Mouse (Mus musculus) heart, embryonic 16.5 days (tissue): ENCODE data around the gene Bnc2. TPM values are rescaled to one million over a fixed set of nuclear protein-coding genes. Genes with fewer than 3 reads are reported as not detected.

Source experiments
- ATAC-seq: fragments of 200-750 bp; cut with Nextera tagmentation; replicated peaks from 2 replicates; pipeline ENCODE4 v1.8.0; 2017; ENCODE audit warnings: moderate number of reproducible peaks; ENCODE audit not compliant: insufficient read depth, low FRiP score; ENCODE audit errors: extremely low read depth
- H3K27ac ChIP-seq: fragments of 300-500 bp; sonication (generic); 2 replicates; pipeline ENCODE4 v1.5.1; 2014; ENCODE audit warnings: mild to moderate bottlenecking, low read length, control low read depth, moderate library complexity
- H3K27me3 ChIP-seq: fragments of 300-500 bp; sonication (generic); 2 replicates; pipeline ENCODE4 v1.6.1; 2014; ENCODE audit warnings: low read length, mixed read lengths; ENCODE audit not compliant: control insufficient read depth, insufficient read depth
- H3K36me3 ChIP-seq: fragments of 300-500 bp; sonication (generic); 2 replicates; pipeline ENCODE4 v1.6.1; 2014; ENCODE audit not compliant: control insufficient read depth, insufficient read depth
- H3K4me1 ChIP-seq: fragments of 300-500 bp; sonication (generic); 2 replicates; pipeline ENCODE4 v1.6.1; 2014; ENCODE audit warnings: low read length, mixed read lengths; ENCODE audit not compliant: control insufficient read depth, insufficient read depth
- H3K4me2 ChIP-seq: fragments of 300-500 bp; sonication (generic); 2 replicates; pipeline ENCODE4 v1.6.1; 2014; ENCODE audit warnings: low read depth, mild to moderate bottlenecking, control low read depth, low read length
- H3K4me3 ChIP-seq: fragments of 300-500 bp; sonication (generic); 2 replicates; pipeline ENCODE4 v1.5.1; 2014; ENCODE audit warnings: mild to moderate bottlenecking, control low read depth, low read length
- H3K9ac ChIP-seq: fragments of 300-500 bp; sonication (generic); 2 replicates; pipeline ENCODE4 v1.6.1; 2014; ENCODE audit warnings: low read length, control low read depth
- H3K9me3 ChIP-seq: fragments of 300-500 bp; sonication (generic); replicated peaks from 2 replicates; pipeline ENCODE4 v1.6.1; 2016; ENCODE audit warnings: low read length; ENCODE audit not compliant: control insufficient read depth
- WGBS: fragments of 180-500 bp; shearing (Covaris S2); extraction: QIAGEN DNeasy Blood & Tissue Kit; methylation state at CpG from one replicate; pipeline ENCODE4 v1.1.7; 2014; 5-methylcytosine and 5-hydroxymethylcytosine counted together
- polyA plus RNA-seq: library from polyadenylated mRNA; unstranded; fragments of >200 nt; fragmentation: Nextera tagmentation; extraction: Ambion mirVana; gene quantifications from 2 replicates; pipeline ENCODE4 v1.2.1, GENCODE M21; 2015

Bnc2 gene
- polyA plus RNA-seq, 1 experiment from 2014 or later = 0.92 TPM

DNA sequence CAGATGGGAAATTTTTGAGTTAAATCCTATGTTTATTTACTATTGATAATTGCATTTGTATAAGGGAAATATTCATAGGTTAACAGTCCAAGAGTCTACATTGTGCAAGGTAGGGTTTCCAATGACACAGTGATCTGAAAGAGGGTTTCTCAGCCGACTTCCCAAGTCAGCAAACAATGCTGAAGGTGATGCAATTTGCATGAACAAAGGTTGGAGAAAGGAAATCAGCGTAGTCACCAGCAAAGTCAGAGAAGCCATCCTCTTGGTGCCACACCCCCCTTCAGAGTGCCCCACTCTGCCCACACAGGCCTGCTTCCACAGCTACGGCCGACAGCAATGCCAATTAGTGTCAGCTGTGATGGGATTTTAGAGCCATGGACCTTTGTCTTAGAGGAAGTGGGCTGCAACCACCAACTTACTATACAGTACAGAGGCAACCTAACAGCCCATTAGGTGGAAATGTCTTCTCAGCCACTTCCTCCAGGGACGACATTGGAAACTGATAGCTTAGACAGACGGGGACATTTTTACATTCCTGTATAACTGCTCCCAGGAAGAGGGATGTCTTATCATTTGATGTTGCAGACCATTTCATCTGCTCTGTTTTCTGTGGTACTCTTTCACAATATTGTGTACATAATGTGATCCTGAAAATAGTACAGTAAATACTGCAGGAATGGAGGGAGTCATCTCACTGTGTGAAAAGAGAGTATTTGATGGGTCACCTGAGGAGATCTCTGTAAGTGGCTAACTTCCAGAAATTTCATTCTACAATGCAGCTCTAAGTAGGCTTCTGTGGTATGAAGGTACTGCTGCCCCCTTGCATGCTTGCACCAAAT, 243.2 kb downstream of the Bnc2 start:
- no peaks in the 10 kb centered on the region for H3K36me3 ChIP-seq
- no peaks in the 10 kb centered on the region for H3K27me3 ChIP-seq
- H3K9me3 ChIP-seq = no peaks in the 10 kb centered on the region
- no peak overlapping the region for H3K9ac ChIP-seq
- no peak overlapping the region for H3K4me3 ChIP-seq
- 41% methylated on average over 6 of the region's 6 CpGs for WGBS
- H3K27ac ChIP-seq = no peak overlapping the region
- H3K4me2 ChIP-seq = no peak overlapping the region
- ATAC-seq = no peak
- no peaks in the 10 kb centered on the region for H3K4me1 ChIP-seq

DNA sequence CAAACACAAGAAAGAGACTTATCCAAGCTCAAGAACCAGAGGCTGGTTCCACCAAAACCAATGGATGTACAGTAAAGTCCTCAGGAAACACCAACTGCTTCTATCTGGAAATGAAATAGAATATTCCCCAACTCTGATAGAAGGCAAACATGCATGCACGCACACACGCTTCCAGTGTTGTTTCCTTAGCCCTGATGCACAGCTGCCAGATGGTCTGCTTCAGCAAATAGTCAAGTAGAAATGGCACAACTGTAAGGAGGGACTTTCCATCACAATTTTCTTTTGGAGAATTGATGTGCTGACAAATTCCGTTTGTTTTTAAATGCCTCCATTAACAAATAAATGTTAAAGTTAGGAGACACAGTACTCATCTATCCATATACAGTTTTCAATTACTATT, 247.1 kb downstream of the Bnc2 start:
- Histone ChIP-seq H3K9me3 (no peaks in the 10 kb centered on the region), H3K36me3 (no peaks in the 10 kb centered on the region), H3K27me3 (no peaks in the 10 kb centered on the region), H3K27ac (no peak overlapping the region), H3K9ac (no peak overlapping the region), H3K4me2 (no peak overlapping the region), H3K4me3 (no peak overlapping the region), H3K4me1 (no peaks in the 10 kb centered on the region)
- no peak for ATAC-seq
- WGBS = 80% methylated on average over 3 of the region's 3 CpGs

DNA sequence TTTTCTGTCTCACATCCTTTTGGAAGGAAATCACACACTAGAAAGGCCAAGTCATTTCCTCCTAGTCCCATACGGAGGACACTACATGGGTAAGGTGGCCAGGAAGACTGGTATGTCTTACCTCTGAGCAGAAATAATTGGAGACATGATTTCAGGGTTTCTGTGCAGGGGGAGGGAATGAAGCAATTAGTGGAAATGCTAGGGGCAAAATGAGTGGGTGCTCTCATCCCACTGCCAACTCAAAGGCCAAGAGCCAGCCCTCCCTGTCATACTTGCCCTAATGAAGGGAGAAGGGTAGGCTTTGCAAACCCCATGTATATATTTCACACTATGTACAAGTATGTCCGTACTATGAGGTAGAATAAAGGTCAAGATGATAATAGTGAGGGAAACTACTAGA, 263.6 kb downstream of the Bnc2 start:
- Histone ChIP-seq H3K4me1 (peaks cover 2% of the 10 kb centered on the region; the same call in 1 of the 2 replicates), H3K27ac (no peak overlapping the region), H3K9ac (no peak overlapping the region), H3K4me2 (no peak overlapping the region), H3K27me3 (no peaks in the 10 kb centered on the region), H3K36me3 (no peaks in the 10 kb centered on the region), H3K9me3 (no peaks in the 10 kb centered on the region), H3K4me3 (no peak overlapping the region)
- ATAC-seq = no peak
- WGBS = 80% methylated on average over 2 of the region's 2 CpGs

DNA sequence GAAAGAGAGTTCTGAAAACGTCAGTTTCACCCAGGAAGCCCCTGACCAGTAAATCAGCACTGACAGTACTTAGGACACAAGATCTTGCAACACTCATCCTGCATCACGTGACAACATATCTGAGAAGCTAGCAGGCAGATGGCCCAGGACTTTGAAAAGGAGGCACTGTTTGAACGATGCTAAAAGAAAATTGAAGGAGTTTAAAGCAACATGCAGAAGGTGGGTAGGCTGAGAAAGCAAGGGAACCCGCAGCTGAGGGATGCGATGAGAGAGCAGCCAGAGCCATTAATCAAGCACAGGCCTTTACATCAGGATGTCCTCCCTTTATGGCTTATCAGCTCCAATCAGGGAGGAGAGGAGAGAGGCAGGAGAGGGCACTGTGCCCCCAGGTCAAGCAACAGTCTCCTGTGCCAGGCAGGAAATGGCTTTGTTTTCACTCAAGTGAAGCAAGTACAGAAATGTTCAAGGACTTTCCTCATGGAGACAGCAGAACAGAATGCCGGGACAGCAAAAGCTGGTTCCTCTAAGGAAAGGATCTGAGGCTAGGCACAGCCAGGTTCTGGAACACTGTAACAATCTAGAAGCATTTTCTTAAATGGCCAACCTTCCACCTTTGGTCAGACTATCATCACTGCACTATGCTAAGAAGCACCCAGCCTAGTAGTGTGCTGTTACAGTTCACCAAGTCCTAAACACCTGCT, 267.6 kb downstream of the Bnc2 start:
- H3K4me2 ChIP-seq = no peak overlapping the region
- no peak for ATAC-seq
- H3K9ac ChIP-seq = no peak overlapping the region
- H3K9me3 ChIP-seq = no peaks in the 10 kb centered on the region
- H3K36me3 ChIP-seq = no peaks in the 10 kb centered on the region
- H3K4me1 ChIP-seq = peaks cover 3% of the 10 kb centered on the region; the same call in 1 of the 2 replicates
- WGBS = 42% methylated on average over 6 of the region's 6 CpGs
- no peak overlapping the region for H3K4me3 ChIP-seq
- peaks cover 3% of the 10 kb centered on the region; the same call in 1 of the 2 replicates for H3K27me3 ChIP-seq
- H3K27ac ChIP-seq = no peak overlapping the region

DNA sequence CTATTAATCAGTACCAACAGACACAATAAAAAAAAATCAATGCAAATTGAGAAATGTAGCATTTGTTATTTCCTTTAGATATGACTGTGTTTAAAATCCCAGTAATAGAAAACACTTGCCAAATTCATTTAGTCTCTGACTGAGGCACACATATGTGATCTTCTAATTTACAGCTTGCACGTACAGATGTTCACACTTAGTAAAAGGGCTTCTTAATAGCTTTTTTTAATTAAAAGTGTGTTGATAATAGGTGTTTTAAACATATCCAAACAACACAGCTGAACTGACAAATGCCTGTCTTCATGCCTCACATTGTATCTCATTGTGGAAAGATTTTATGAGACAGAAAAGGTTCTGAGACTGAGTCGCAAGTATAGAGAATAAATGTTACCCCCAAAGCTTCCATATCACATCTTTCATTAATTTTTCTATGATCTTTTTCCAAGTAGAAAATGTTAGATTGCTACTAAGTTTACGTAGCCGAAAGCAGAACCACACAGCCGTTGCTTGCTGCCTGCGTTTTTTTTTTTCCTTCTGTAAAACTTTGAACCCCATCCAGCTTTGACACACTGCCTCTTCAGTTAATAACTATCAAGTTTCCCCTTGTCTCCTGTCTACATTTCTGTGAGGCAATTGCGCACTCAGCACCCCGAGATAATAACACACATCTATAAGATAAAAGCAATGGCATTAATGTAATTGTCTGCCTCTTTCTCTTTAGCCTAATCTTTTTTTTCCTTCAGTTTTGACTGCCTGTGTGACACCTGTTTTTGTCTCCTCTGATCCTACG, 271.5 kb downstream of the Bnc2 start:
- Histone ChIP-seq H3K27me3 (peaks cover 7% of the 10 kb centered on the region), H3K4me2 (no peak overlapping the region), H3K9me3 (no peaks in the 10 kb centered on the region), H3K27ac (no peak overlapping the region), H3K4me3 (no peak overlapping the region), H3K9ac (no peak overlapping the region), H3K36me3 (no peaks in the 10 kb centered on the region), H3K4me1 (peaks cover 3% of the 10 kb centered on the region; the same call in 1 of the 2 replicates)
- 38% methylated on average over 9 of the region's 9 CpGs for WGBS
- no peak for ATAC-seq

DNA sequence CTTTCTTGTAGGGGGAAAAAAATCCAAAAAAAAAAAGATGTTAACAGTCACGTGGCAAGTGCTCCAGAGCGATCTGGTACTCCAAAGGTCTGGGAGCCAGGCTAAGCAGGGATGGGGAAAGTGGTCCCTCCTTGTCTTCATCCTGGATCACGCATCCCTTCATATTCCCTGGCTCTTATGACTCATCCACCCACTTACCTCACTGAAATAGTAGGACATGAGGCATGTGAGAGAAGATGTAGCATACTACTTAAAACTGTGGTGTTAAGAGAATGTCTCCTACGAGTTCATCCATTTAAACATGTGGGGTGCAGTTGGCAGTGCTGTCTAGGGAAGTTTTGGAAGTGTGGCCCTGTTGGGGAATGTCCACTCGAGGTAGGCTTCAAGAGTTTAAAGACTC, 286.1 kb downstream of the Bnc2 start:
- H3K4me3 ChIP-seq = no peak overlapping the region
- WGBS = 84% methylated on average over 5 of the region's 5 CpGs
- no peak overlapping the region for H3K27ac ChIP-seq
- no peak overlapping the region for H3K9ac ChIP-seq
- H3K36me3 ChIP-seq = no peaks in the 10 kb centered on the region
- no peaks in the 10 kb centered on the region for H3K4me1 ChIP-seq
- no peak overlapping the region for H3K4me2 ChIP-seq
- ATAC-seq = no peak
- H3K9me3 ChIP-seq = no peaks in the 10 kb centered on the region
- H3K27me3 ChIP-seq = no peaks in the 10 kb centered on the region

DNA sequence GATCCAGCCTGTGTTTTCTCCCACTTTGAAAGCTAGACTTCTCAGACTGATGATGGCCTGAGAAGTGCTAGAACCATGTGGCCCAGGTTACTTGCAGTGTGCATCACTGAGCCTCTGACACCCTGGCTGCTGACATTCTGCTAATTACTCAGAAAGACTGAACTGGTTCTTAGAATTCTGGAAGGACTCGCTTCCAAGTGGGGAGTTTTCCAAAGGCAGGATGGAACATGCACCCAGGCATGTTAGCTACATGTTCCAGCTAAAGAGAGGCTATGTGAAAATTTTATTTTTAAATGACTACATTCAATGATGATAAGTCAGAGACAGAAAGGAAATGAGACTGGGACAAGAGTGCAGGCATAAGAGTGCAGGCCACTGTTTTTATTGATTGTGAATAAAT, 289.9 kb downstream of the Bnc2 start:
- Histone ChIP-seq H3K4me2 (no peak overlapping the region), H3K27ac (no peak overlapping the region), H3K4me1 (no peaks in the 10 kb centered on the region), H3K36me3 (no peaks in the 10 kb centered on the region), H3K9ac (no peak overlapping the region), H3K9me3 (no peaks in the 10 kb centered on the region), H3K4me3 (no peak overlapping the region), H3K27me3 (no peaks in the 10 kb centered on the region)
- 83% methylated on average over 1 of the region's 1 CpGs for WGBS
- no peak for ATAC-seq

DNA sequence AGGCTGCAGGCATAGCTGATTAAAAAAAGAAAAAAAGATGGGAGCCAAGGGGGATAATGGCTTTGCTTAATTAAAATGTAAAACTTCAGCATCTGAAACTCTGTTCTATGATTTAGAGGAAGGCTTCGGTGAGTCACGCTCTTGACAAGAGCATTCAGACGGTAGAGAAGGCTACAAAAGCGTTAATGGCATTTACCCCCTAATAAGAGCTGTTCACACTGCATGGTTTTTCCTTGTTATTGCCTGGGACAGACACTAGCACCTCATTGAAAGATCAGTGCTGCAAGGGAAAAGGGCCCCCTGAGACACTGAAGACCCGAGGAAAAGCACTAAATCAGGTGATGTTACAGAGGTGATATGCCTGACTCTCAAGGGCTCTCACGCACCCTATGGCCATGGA, 295.8 kb downstream of the Bnc2 start:
- H3K27me3 ChIP-seq = no peaks in the 10 kb centered on the region
- H3K4me1 ChIP-seq = no peaks in the 10 kb centered on the region
- no peak overlapping the region for H3K9ac ChIP-seq
- H3K4me3 ChIP-seq = no peak overlapping the region
- no peak overlapping the region for H3K27ac ChIP-seq
- H3K36me3 ChIP-seq = no peaks in the 10 kb centered on the region
- WGBS = 63% methylated on average over 6 of the region's 6 CpGs
- no peak for ATAC-seq
- no peaks in the 10 kb centered on the region for H3K9me3 ChIP-seq
- no peak overlapping the region for H3K4me2 ChIP-seq

DNA sequence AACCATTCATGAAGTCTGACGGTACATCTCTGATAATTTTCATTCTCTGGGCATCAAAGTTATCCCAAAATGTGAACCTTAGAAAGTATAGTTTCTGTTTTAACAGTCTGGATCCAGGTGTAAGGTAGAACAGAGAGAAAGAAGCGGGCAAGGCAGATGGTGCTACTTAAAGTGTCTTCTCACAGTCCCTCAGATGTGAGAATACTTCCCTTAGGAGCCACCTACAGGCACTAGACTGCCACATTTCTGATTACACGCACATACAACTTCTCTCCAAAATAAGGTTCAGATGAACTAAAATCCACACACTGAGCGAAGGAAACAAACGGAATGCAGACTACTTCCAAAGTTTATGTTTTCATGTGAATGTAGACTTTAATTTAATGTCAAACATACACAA, 297.6 kb downstream of the Bnc2 start:
- no peaks in the 10 kb centered on the region for H3K36me3 ChIP-seq
- 82% methylated on average over 5 of the region's 5 CpGs for WGBS
- no peaks in the 10 kb centered on the region for H3K4me1 ChIP-seq

More for the DNA sequence above, 297.6 kb downstream of the Bnc2 start:
- Histone ChIP-seq H3K9ac (no peak overlapping the region), H3K9me3 (no peaks in the 10 kb centered on the region), H3K27me3 (no peaks in the 10 kb centered on the region), H3K27ac (no peak overlapping the region), H3K4me2 (no peak overlapping the region), H3K4me3 (no peak overlapping the region)
- no peak for ATAC-seq
